ENCODE assay signal across 8 mouse cellular contexts in the genomic region with DNA sequence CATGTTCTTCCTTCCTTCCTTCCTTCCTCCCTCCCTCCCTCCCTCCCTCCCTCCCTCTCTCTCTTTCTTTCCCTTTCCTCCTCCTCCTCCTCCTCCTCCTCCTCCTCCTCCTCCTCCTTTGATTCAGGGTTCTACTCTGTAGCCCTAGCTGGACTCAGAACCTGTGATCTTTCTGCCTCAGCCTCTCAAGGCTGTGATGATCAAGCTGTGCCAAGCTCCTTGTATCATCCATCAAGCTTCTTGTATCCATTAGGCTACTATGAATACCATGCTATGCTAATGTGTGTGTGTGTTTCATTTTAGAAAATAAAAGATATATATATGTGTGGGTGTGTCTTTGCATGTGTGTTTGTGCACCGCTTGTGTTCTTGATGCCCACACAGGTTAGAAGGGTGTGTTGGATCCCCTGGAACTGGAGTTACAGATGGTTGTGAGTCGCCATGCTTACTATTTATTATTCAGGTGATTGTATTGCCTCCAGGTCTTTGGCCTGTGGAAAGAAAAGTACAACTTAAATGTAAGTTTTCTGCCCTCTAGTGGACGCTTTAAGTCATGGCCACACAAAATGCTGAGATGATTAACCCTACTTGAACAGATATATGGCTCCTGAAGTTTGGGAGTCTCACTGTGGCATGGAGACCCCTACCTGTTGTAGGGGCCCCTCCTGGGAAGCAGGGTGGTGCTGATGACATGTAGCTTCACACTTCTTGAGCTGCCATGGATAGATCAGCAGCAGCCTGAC. TPM values are rescaled to one million over a fixed set of nuclear protein-coding genes. Genes with fewer than 3 reads are reported as not detected.
DNase-seq lines count a peak whose midpoint lies in the region; ATAC-seq and TF ChIP-seq lines count a peak whose summit lies in the region.

No protein-coding gene starts in this region.

- peak; percentile 19 to 29 for DNase-seq in left cerebral cortex, postnatal 14 days (ENCODE audit: low spot score in 2 of 2)
- DNase-seq in left cerebral cortex, postnatal 36 days (ENCODE audit: low spot score in 2 of 2), result no peak
- no peak for DNase-seq in Patski (ENCODE audit: low read depth, low spot score)
- peak; percentile 41 for DNase-seq in kidney, postnatal 25 days
- DNase-seq in right cerebral cortex, postnatal 25 days, result no peak
- DNase-seq in right cerebral cortex, adult 18-20 months, result no peak

- intact Hi-C loops in left cerebral cortex, postnatal 14 days (cut with DNase I), result no loop called here
- intact Hi-C loops in left cerebral cortex, postnatal 36 days (cut with DNase I), result no loop called here

- TF ChIP-seq CTCF in Patski (IDR thresholded peaks at IDR 0.05), result peak; percentile 55
- TF ChIP-seq CTCF in small intestine, adult 2 months (IDR thresholded peaks at IDR 0.05; ENCODE audit: extremely low read depth, insufficient read length, insufficient replicate concordance, low read depth, low read length), result peak; percentile 25; the same call in 1 of the 2 replicates

- H3K4me2 ChIP-seq in forebrain, embryonic 16.5 days (ENCODE audit: low read length), result no peak overlapping the region

- no peak for TF ChIP-seq POLR2A in small intestine, adult 2 months (IDR thresholded peaks at IDR 0.05; ENCODE audit: low read depth, low read length)

- no peaks in the 10 kb centered on the region for H3K27me3 ChIP-seq in Patski
- no peaks in the 10 kb centered on the region for H3K27me3 ChIP-seq in forebrain, embryonic 16.5 days (replicated peaks; ENCODE audit: control insufficient read depth, insufficient read depth, low read length)
- H3K27me3 ChIP-seq in small intestine, adult 2 months (ENCODE audit: control insufficient read depth, insufficient read depth, low read length), result no peaks in the 10 kb centered on the region

- no peaks in the 10 kb centered on the region for H3K4me1 ChIP-seq in forebrain, embryonic 16.5 days (replicated peaks; ENCODE audit: control insufficient read depth, insufficient read depth, low read length)
- no peaks in the 10 kb centered on the region for H3K4me1 ChIP-seq in small intestine, adult 2 months (ENCODE audit: control insufficient read depth, insufficient read depth, insufficient read length, low read length)

- H3K9ac ChIP-seq in forebrain, embryonic 16.5 days (replicated peaks; ENCODE audit: low read depth, low read length), result no peak overlapping the region

- in situ Hi-C loops in Patski (cut with MboI; ENCODE audit: low pct_unique_long_range_greater_than_20kb), result loop anchor here (25.0 kb wide), 1 partner anchor 285 kb away; a partner anchor contains a TSS

- no peak overlapping the region for H3K27ac ChIP-seq in forebrain, embryonic 16.5 days (ENCODE audit: low read length)
- no peak overlapping the region for H3K27ac ChIP-seq in small intestine, adult 2 months (ENCODE audit: insufficient read depth, low read depth, low read length)

- WGBS in forebrain, embryonic 16.5 days, result 22% methylated on average over 3 of the region's 3 CpGs
- WGBS in small intestine, adult 2 months, result 15% methylated on average over 3 of the region's 3 CpGs

- no peak overlapping the region for H3K4me3 ChIP-seq in forebrain, embryonic 16.5 days (replicated peaks; ENCODE audit: low read length)
- no peak overlapping the region for H3K4me3 ChIP-seq in small intestine, adult 2 months (ENCODE audit: low read depth, low read length)

- POLR2A ChIA-PET in Patski (lab: Charles Lee), result interaction anchor here (0.5 to 0.6 kb wide), 2 partner anchors 49 to 658 kb away, joined by 3 read pairs; no protein-coding TSS in a partner anchor

- CTCF ChIA-PET in Patski (lab: Charles Lee), result interaction anchor here (1.1 to 1.2 kb wide), 2 partner anchors 8 to 9 kb away, joined by 3 to 4 read pairs; no protein-coding TSS in a partner anchor

- H3K36me3 ChIP-seq in forebrain, embryonic 16.5 days (ENCODE audit: control insufficient read depth, insufficient read depth), result no peaks in the 10 kb centered on the region
- no peaks in the 10 kb centered on the region for H3K36me3 ChIP-seq in small intestine, adult 2 months (ENCODE audit: control insufficient read depth, insufficient read depth, low read length)

- ATAC-seq in Patski, result no peak
- ATAC-seq in forebrain, embryonic 16.5 days, result peak; percentile 49; the same call in 1 of the 2 replicates

- H3K9me3 ChIP-seq in forebrain, embryonic 16.5 days (ENCODE audit: control insufficient read depth, low read length), result no peaks in the 10 kb centered on the region

RNA-seq across cellular contexts. Expression of a gene that starts 11.5 kb away (rescaled TPM):
- under 1 TPM; 0.15 to 0.19 TPM for total RNA-seq in left cerebral cortex, postnatal 14 days (2021)
- under 1 TPM; 0.15 to 0.18 TPM for total RNA-seq in left cerebral cortex, postnatal 36 days (2021)
- 0.04 TPM for polyA plus RNA-seq in Patski (2021)
- polyA plus RNA-seq in forebrain, embryonic 16.5 days (2015; fragmentation: Nextera tagmentation; extraction: Ambion mirVana), result not detected in 2 replicates
- 3.2 and 13.4 TPM in 2 replicates for polyA plus RNA-seq in small intestine, adult 2 months (2012; rRNA removed)

RNA-seq across cellular contexts. Expression of a gene that starts 28.6 kb away (rescaled TPM):
- 100 to 1,000 TPM; 156 to 165 TPM for total RNA-seq in left cerebral cortex, postnatal 14 days (2021)
- 100 to 1,000 TPM in 1 of 2 experiments, 10 to 100 TPM in 1; 97.6 to 113 TPM for total RNA-seq in left cerebral cortex, postnatal 36 days (2021)
- polyA plus RNA-seq in Patski (2021), result 342 TPM
- polyA plus RNA-seq in forebrain, embryonic 16.5 days (2015; fragmentation: Nextera tagmentation; extraction: Ambion mirVana), result 261 and 274 TPM in 2 replicates
- polyA plus RNA-seq in small intestine, adult 2 months (2012; rRNA removed), result 67.4 and 181 TPM in 2 replicates

Comparison
In these comparisons a context has a peak if more than half of its experiments do, and no peak if none do; other contexts are left out.
1. DNase-seq: peak in left cerebral cortex, postnatal 14 days (2 of 2) and kidney, postnatal 25 days (2 of 2); none in left cerebral cortex, postnatal 36 days (0 of 2), Patski (single experiment), right cerebral cortex, postnatal 25 days (single experiment) and right cerebral cortex, adult 18-20 months (single experiment).